Mouse (Mus musculus): ENCODE data around the gene Fam168b. TPM values are rescaled to one million over a fixed set of nuclear protein-coding genes. Genes with fewer than 3 reads are reported as not detected.
A peak's percentile ranks its signal among the peaks of the same experiment; 100 is the strongest.

The Fam168b gene
- polyA plus RNA-seq, 1 experiment: 65.3 TPM

GRCm38 (mm10) chr1:34808445-34808844 is 34.4 kb downstream of the Fam168b start:
- peaks cover 4% of the 10 kb centered on the region; the same call in 1 of the 2 replicates for H3K36me3 ChIP-seq (ENCODE audit: control insufficient read depth, insufficient read depth, low read length, poor library complexity, severe bottlenecking)

DNA sequence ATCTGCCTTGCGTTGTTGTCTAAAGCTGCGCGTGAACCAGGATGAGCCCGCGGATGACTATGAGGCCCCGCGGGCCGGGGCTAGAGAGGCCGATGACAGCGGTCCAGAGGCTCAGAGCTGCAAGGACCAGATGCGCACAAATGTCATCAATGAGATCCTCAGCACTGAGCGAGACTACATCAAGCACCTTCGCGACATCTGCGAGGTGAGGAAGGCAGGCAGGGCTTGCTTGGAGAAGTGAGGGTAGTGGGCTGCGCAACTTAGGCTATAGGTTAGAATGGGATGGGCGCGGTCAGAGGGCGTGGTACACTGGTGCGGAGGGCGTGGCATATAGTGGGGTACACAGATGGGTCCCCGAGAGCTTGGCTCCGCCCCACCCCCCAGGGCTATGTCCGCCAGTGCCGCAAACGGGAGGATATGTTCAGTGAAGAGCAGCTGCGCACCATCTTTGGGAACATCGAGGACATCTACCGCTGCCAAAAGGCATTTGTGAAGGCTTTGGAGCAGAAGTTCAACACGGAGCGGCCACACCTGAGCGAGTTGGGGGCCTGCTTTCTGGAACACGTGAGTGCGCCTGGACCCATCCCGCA is 36.8 kb downstream of the Fam168b start:
- Histone ChIP-seq H3K27me3 (ENCODE audit: control insufficient read depth, insufficient read depth, low read length, poor library complexity, severe bottlenecking) (no peaks in the 10 kb centered on the region), H3K4me3 (ENCODE audit: low read depth, low read length) (peak overlapping the region; percentile 43), H3K27ac (ENCODE audit: insufficient read depth, low read length) (no peak overlapping the region), H3K4me1 (ENCODE audit: control insufficient read depth, insufficient read depth, low read length) (peaks cover 2% of the 10 kb centered on the region), H3K36me3 (ENCODE audit: control insufficient read depth, insufficient read depth, low read length, poor library complexity, severe bottlenecking) (no peaks in the 10 kb centered on the region), H3K9ac (ENCODE audit: low read depth, poor library complexity, severe bottlenecking) (no peak overlapping the region), H3K9me3 (replicated peaks; ENCODE audit: control insufficient read depth, insufficient read depth, low read length, poor library complexity, severe bottlenecking) (no peaks in the 10 kb centered on the region)
- TF ChIP-seq CTCF (IDR thresholded peaks at IDR 0.05; ENCODE audit: low read depth, low read length) (no peak), POLR2A (IDR thresholded peaks at IDR 0.05; ENCODE audit: insufficient read depth, low read length) (no peak), EP300 (IDR thresholded peaks at IDR 0.05; ENCODE audit: insufficient read depth, low read depth, low read length) (no peak)

More at GRCm38 (mm10) chr1:34808445-34808844, 34.4 kb downstream of the Fam168b start:
- Histone ChIP-seq H3K27me3 (ENCODE audit: control insufficient read depth, insufficient read depth, low read length, poor library complexity, severe bottlenecking) (no peaks in the 10 kb centered on the region), H3K4me1 (ENCODE audit: control insufficient read depth, insufficient read depth, low read length) (peaks cover 2% of the 10 kb centered on the region), H3K27ac (ENCODE audit: insufficient read depth, low read length) (no peak overlapping the region), H3K9ac (ENCODE audit: low read depth, poor library complexity, severe bottlenecking) (no peak overlapping the region), H3K4me3 (ENCODE audit: low read depth, low read length) (no peak overlapping the region), H3K9me3 (replicated peaks; ENCODE audit: control insufficient read depth, insufficient read depth, low read length, poor library complexity, severe bottlenecking) (no peaks in the 10 kb centered on the region)
- TF ChIP-seq POLR2A (IDR thresholded peaks at IDR 0.05; ENCODE audit: insufficient read depth, low read length) (no peak), EP300 (IDR thresholded peaks at IDR 0.05; ENCODE audit: insufficient read depth, low read depth, low read length) (no peak), CTCF (IDR thresholded peaks at IDR 0.05; ENCODE audit: low read depth, low read length) (no peak)

DNA sequence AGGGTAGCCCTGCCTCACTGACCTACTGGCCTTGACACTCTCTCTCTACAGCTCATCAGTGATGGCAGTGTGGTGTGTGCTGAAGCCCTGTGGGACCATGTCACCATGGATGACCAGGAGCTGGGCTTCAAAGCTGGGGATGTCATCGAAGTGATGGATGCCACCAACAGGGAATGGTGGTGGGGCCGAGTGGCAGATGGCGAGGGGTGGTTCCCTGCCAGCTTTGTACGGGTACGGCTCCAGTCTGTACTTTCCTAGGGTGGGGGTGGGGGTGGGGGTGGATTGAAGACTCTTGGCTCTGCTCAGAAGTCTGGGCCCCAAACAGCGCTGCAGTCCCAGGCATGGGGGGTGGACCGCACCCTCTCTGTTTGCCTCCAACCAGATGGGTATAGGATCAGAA is 38.0 kb downstream of the Fam168b start:
- Histone ChIP-seq H3K9ac (ENCODE audit: low read depth, poor library complexity, severe bottlenecking) (no peak overlapping the region), H3K27ac (ENCODE audit: insufficient read depth, low read length) (no peak overlapping the region), H3K4me3 (ENCODE audit: low read depth, low read length) (no peak overlapping the region), H3K36me3 (ENCODE audit: control insufficient read depth, insufficient read depth, low read length, poor library complexity, severe bottlenecking) (no peaks in the 10 kb centered on the region), H3K9me3 (replicated peaks; ENCODE audit: control insufficient read depth, insufficient read depth, low read length, poor library complexity, severe bottlenecking) (no peaks in the 10 kb centered on the region), H3K4me1 (ENCODE audit: control insufficient read depth, insufficient read depth, low read length) (peaks cover 2% of the 10 kb centered on the region), H3K27me3 (ENCODE audit: control insufficient read depth, insufficient read depth, low read length, poor library complexity, severe bottlenecking) (no peaks in the 10 kb centered on the region)
- TF ChIP-seq CTCF (IDR thresholded peaks at IDR 0.05; ENCODE audit: low read depth, low read length) (no peak), EP300 (IDR thresholded peaks at IDR 0.05; ENCODE audit: insufficient read depth, low read depth, low read length) (no peak), POLR2A (IDR thresholded peaks at IDR 0.05; ENCODE audit: insufficient read depth, low read length) (no peak)

GRCm38 (mm10) chr1:34802290-34802642 is 40.6 kb downstream of the Fam168b start:
- Histone ChIP-seq H3K4me3 (ENCODE audit: low read depth, low read length) (peak overlapping the region; percentile 87), H3K9ac (ENCODE audit: low read depth, poor library complexity, severe bottlenecking) (peak overlapping the region; percentile 65; the same call in 1 of the 2 replicates), H3K4me1 (ENCODE audit: control insufficient read depth, insufficient read depth, low read length) (peaks cover 3% of the 10 kb centered on the region), H3K36me3 (ENCODE audit: control insufficient read depth, insufficient read depth, low read length, poor library complexity, severe bottlenecking) (no peaks in the 10 kb centered on the region), H3K27ac (ENCODE audit: insufficient read depth, low read length) (no peak overlapping the region), H3K9me3 (replicated peaks; ENCODE audit: control insufficient read depth, insufficient read depth, low read length, poor library complexity, severe bottlenecking) (no peaks in the 10 kb centered on the region), H3K27me3 (ENCODE audit: control insufficient read depth, insufficient read depth, low read length, poor library complexity, severe bottlenecking) (no peaks in the 10 kb centered on the region)
- TF ChIP-seq EP300 (IDR thresholded peaks at IDR 0.05; ENCODE audit: insufficient read depth, low read depth, low read length) (no peak), POLR2A (IDR thresholded peaks at IDR 0.05; ENCODE audit: insufficient read depth, low read length) (no peak), CTCF (IDR thresholded peaks at IDR 0.05; ENCODE audit: low read depth, low read length) (no peak)

DNA sequence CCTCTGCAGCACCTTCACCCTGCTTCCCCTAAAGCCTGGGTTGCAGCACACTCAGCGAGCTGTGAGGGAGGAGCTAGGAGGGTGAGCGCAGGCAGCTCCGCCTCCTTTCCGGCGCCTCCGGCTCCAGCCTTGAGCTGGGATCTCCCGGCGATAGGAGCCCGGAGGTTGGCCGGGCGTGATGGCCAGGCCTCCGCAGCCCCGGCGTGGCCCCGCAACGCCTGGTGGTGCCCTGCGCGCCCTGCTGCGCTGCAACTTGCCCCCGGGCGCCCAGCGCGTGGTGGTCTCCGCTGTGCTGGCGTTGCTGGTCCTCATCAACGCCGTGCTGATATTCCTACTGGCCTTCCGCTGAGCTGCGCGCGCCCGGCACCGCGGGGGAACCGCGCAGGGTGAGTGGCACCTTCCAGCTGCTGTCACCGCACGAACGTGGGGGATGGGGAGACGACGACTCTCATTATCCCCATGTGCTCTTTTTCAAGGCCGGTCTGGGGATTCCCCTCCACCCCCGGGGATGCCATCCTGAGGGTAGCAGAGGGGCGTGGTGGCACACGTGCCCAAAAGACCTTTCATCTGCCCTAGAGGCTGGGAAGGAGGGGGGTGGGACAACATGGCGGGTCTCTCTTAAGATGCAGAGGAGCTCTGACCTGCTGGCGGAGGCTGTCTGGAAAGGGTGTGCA is 41.1 kb downstream of the Fam168b start:
- Histone ChIP-seq H3K27ac (ENCODE audit: insufficient read depth, low read length) (no peak overlapping the region), H3K4me3 (ENCODE audit: low read depth, low read length) (peak overlapping the region; percentile 87), H3K9ac (ENCODE audit: low read depth, poor library complexity, severe bottlenecking) (peak overlapping the region; percentile 65), H3K4me1 (ENCODE audit: control insufficient read depth, insufficient read depth, low read length) (peaks cover 3% of the 10 kb centered on the region), H3K36me3 (ENCODE audit: control insufficient read depth, insufficient read depth, low read length, poor library complexity, severe bottlenecking) (no peaks in the 10 kb centered on the region), H3K27me3 (ENCODE audit: control insufficient read depth, insufficient read depth, low read length, poor library complexity, severe bottlenecking) (no peaks in the 10 kb centered on the region), H3K9me3 (replicated peaks; ENCODE audit: control insufficient read depth, insufficient read depth, low read length, poor library complexity, severe bottlenecking) (no peaks in the 10 kb centered on the region)
- TF ChIP-seq EP300 (IDR thresholded peaks at IDR 0.05; ENCODE audit: insufficient read depth, low read depth, low read length) (no peak), CTCF (IDR thresholded peaks at IDR 0.05; ENCODE audit: low read depth, low read length) (no peak), POLR2A (IDR thresholded peaks at IDR 0.05; ENCODE audit: insufficient read depth, low read length) (no peak)

DNA sequence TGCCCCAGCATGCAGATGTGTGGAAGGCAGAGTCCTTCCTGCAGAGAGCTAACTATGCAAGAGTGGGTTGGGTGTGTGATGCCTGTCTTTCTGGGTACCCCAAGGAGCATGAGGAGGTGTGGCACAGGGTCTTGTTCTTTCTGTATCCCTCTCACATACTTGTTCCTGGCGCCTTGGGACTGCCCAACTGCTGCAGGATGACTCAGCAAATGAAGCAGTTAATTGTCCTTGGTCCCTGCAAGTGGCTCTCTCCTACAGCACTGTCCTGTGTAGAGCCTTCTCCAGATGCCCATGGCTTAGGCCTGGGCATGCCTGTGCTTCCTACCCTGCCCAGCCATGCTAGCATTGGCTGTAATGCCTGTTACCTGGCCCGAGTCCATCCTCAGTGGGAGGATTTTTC is 43.7 kb downstream of the Fam168b start:
- Histone ChIP-seq H3K9ac (ENCODE audit: low read depth, poor library complexity, severe bottlenecking) (no peak overlapping the region), H3K9me3 (replicated peaks; ENCODE audit: control insufficient read depth, insufficient read depth, low read length, poor library complexity, severe bottlenecking) (no peaks in the 10 kb centered on the region), H3K4me3 (ENCODE audit: low read depth, low read length) (no peak overlapping the region), H3K36me3 (ENCODE audit: control insufficient read depth, insufficient read depth, low read length, poor library complexity, severe bottlenecking) (no peaks in the 10 kb centered on the region), H3K27me3 (ENCODE audit: control insufficient read depth, insufficient read depth, low read length, poor library complexity, severe bottlenecking) (no peaks in the 10 kb centered on the region), H3K27ac (ENCODE audit: insufficient read depth, low read length) (no peak overlapping the region), H3K4me1 (ENCODE audit: control insufficient read depth, insufficient read depth, low read length) (peaks cover 2% of the 10 kb centered on the region)
- TF ChIP-seq POLR2A (IDR thresholded peaks at IDR 0.05; ENCODE audit: insufficient read depth, low read length): no peak
- no peak for TF ChIP-seq CTCF (IDR thresholded peaks at IDR 0.05; ENCODE audit: low read depth, low read length)
- no peak for TF ChIP-seq EP300 (IDR thresholded peaks at IDR 0.05; ENCODE audit: insufficient read depth, low read depth, low read length)
